Mouse (Mus musculus) megakaryocyte, embryonic 14.5 days (primary cell): ENCODE measurements around the gene Prps2.

ENCODE experiments used
- FLI1 ChIP-seq: IDR thresholded peaks from 2 replicates; pipeline ENCODE4 v1.6.1; 2012; ENCODE audit warnings: low read length, inconsistent platforms, mixed read lengths
- GATA1 ChIP-seq: IDR thresholded peaks from 3 replicates; pipeline ENCODE4 v1.6.1; 2012; ENCODE audit warnings: mixed read lengths, low read length, inconsistent platforms, borderline replicate concordance

DNA sequence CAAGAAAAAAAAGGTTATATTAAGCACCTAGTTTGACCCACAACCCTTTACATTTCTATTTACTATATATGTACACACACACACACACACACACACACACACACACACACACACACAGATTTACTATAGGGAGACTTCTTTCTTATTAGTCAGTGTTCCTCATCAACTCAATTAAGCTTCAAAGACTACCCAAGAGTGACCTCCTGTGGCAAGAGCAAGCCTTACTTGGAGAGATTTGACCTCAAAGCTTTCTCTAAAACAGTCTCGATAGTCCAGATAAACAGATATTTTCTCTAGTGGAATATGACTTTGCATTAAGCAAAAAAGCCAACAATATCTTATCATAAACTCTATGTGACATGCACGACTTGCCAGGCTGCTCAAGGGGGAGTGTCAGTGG, 25.1 kb downstream of the Prps2 start:
- TF ChIP-seq GATA1 = no peak
- TF ChIP-seq FLI1 = no peak
